Mouse (Mus musculus) liver, embryonic 14.5 days (tissue): ENCODE measurements around the gene Sh3bgrl. TPM values are rescaled to one million over a fixed set of nuclear protein-coding genes. Genes with fewer than 3 reads are reported as not detected.

Source experiments
- ATAC-seq: fragments of 200-750 bp; cut with Nextera tagmentation; 2 replicates; pipeline ENCODE4 v1.8.0; 2017; ENCODE audit warnings: moderate number of reproducible peaks, mild to moderate bottlenecking, moderate library complexity; ENCODE audit not compliant: insufficient read depth
- DNase-seq, 3 experiments: peaks; one replicate each; pipeline ENCODE4 v3.0.0-alpha.2; 2012 to 2013; ENCODE audit warnings: low read depth in 3 of 3, low spot score in 3 of 3
- H3K27ac ChIP-seq: fragments of 300-500 bp; sonication (generic); 2 replicates; pipeline ENCODE4 v1.5.1; 2014; ENCODE audit warnings: moderate library complexity, mild to moderate bottlenecking, control low read depth, inconsistent platforms
- H3K27me3 ChIP-seq: fragments of 300-500 bp; sonication (generic); 2 replicates; pipeline ENCODE4 v1.6.1; 2014; ENCODE audit warnings: mild to moderate bottlenecking, low read length, moderate library complexity; ENCODE audit not compliant: control insufficient read depth, insufficient read depth
- H3K36me3 ChIP-seq: fragments of 300-500 bp; sonication (generic); replicated peaks from 2 replicates; pipeline ENCODE4 v1.6.1; 2014; ENCODE audit warnings: low read depth; ENCODE audit not compliant: control insufficient read depth, insufficient read depth
- H3K4me1 ChIP-seq, 2 experiments: fragments of 200-500 bp in 1 of 2; fragments of 300-500 bp in 1 of 2; sonication (generic) in 1 of 2; replicated peaks; 2 replicates each; pipeline ENCODE4 v1.6.1; 2012 to 2014; ENCODE audit warnings: antibody characterized with exemption in 1 of 2, inconsistent platforms in 1 of 2, low read length in 1 of 2; ENCODE audit not compliant: control insufficient read depth in 2 of 2, insufficient read depth in 2 of 2
- H3K4me2 ChIP-seq: fragments of 300-500 bp; sonication (generic); 2 replicates; pipeline ENCODE4 v1.6.1; 2014; ENCODE audit warnings: low read depth, mild to moderate bottlenecking, control low read depth, moderate library complexity
- H3K4me3 ChIP-seq, 2 experiments: fragments of 200-500 bp in 1 of 2; fragments of 300-500 bp in 1 of 2; sonication (generic) in 1 of 2; 2 replicates each; pipeline ENCODE4 v1.5.1; 2012 to 2014; ENCODE audit warnings: low read depth in 2 of 2, low read length in 2 of 2, mild to moderate bottlenecking in 2 of 2, control low read depth in 1 of 2, inconsistent platforms in 1 of 2, moderate library complexity in 1 of 2; ENCODE audit not compliant: insufficient read depth in 1 of 2
- H3K9ac ChIP-seq: fragments of 300-500 bp; sonication (generic); replicated peaks from 2 replicates; pipeline ENCODE4 v1.6.1; 2014; ENCODE audit warnings: mild to moderate bottlenecking, control low read depth, moderate library complexity
- H3K9me3 ChIP-seq: fragments of 300-500 bp; sonication (generic); 2 replicates; pipeline ENCODE4 v1.6.1; 2016; ENCODE audit warnings: low read length, mixed read lengths; ENCODE audit not compliant: control insufficient read depth
- CTCF ChIP-seq: IDR thresholded peaks from 2 replicates; pipeline ENCODE4 v1.5.1; 2016; ENCODE audit warnings: antibody characterized with exemption, low read depth, control low read depth
- EP300 ChIP-seq: IDR thresholded peaks from 2 replicates; pipeline ENCODE4 v1.6.1; 2016; ENCODE audit warnings: antibody characterized with exemption, low read depth
- WGBS: fragments of 180-500 bp; shearing (Covaris S2); extraction: QIAGEN DNeasy Blood & Tissue Kit; methylation state at CpG from one replicate; pipeline ENCODE4 v1.1.7; 2014; ENCODE audit not compliant: insufficient replicate concordance; 5-methylcytosine and 5-hydroxymethylcytosine counted together
- polyA plus RNA-seq, 2 experiments: library from polyadenylated mRNA; depleted of rRNA in 1 of 2; stranded (reverse) in 1 of 2; unstranded in 1 of 2; fragments of >200 nt; fragmentation: Nextera tagmentation in 1 of 2; extraction: Ambion mirVana in 1 of 2; gene quantifications; 2 replicates each; pipeline versions ENCODE4 v1.2.1 to v1.2.3; 2012 to 2014

Gene Sh3bgrl
- polyA plus RNA-seq, 2 experiments, result 26.0 to 29.9 TPM

- H3K9me3 ChIP-seq, result no peaks in the 10 kb centered on the region
- no peak for DNase-seq
- WGBS, result 44% methylated on average over 1 of the region's 1 CpGs
- H3K4me2 ChIP-seq, result no peak overlapping the region
- H3K4me3 ChIP-seq, result no peak overlapping the region
- no peak overlapping the region for H3K9ac ChIP-seq
- no peaks in the 10 kb centered on the region for H3K27me3 ChIP-seq
- H3K27ac ChIP-seq, result no peak overlapping the region
- no peak for ATAC-seq
- no peaks in the 10 kb centered on the region for H3K36me3 ChIP-seq
- peaks cover 0 to 6% of the 10 kb centered on the region in 2 experiments; a peak in 2 of 4 replicates for H3K4me1 ChIP-seq
- TF ChIP-seq CTCF (no peak), EP300 (no peak)
Measured at GRCm38 (mm10) chrX:109122670-109123069, 27.5 kb downstream of the Sh3bgrl start.

GRCm38 (mm10) chrX:109123762-109124161 is 28.6 kb downstream of the Sh3bgrl start:
- no peak overlapping the region for H3K9ac ChIP-seq
- no peak for TF ChIP-seq EP300

GRCm38 (mm10) chrX:109126847-109127246 is 31.7 kb downstream of the Sh3bgrl start:
- Histone ChIP-seq H3K9ac (no peak overlapping the region), H3K4me1 (peaks cover 0 to 9% of the 10 kb centered on the region in 2 experiments; a peak in 2 of 4 replicates), H3K4me2 (no peak overlapping the region), H3K27me3 (no peaks in the 10 kb centered on the region), H3K27ac (no peak overlapping the region), H3K36me3 (no peaks in the 10 kb centered on the region), H3K4me3 (no peak overlapping the region), H3K9me3 (no peaks in the 10 kb centered on the region)
- TF ChIP-seq EP300, result peak; percentile 22; the same call in 1 of the 2 replicates
- TF ChIP-seq CTCF, result no peak
- WGBS, result 50% methylated on average over 1 of the region's 1 CpGs
- peak; percentile 73; the same call in 1 of the 2 replicates for ATAC-seq
- no peak for DNase-seq

More at GRCm38 (mm10) chrX:109123762-109124161, 28.6 kb downstream of the Sh3bgrl start:
- Histone ChIP-seq H3K27me3 (no peaks in the 10 kb centered on the region), H3K4me1 (peaks cover 0 to 9% of the 10 kb centered on the region in 2 experiments; a peak in 2 of 4 replicates), H3K4me2 (no peak overlapping the region), H3K9me3 (no peaks in the 10 kb centered on the region), H3K4me3 (no peak overlapping the region), H3K27ac (no peak overlapping the region), H3K36me3 (no peaks in the 10 kb centered on the region)
- ATAC-seq (no peak), DNase-seq (no peak)

GRCm38 (mm10) chrX:109127551-109128088 is 32.5 kb downstream of the Sh3bgrl start:
- DNase-seq (no peak), ATAC-seq (no peak; the same call in 1 of the 2 replicates)
- Histone ChIP-seq H3K4me3 (no peak overlapping the region), H3K9me3 (no peaks in the 10 kb centered on the region), H3K4me2 (peak overlapping the region; percentile 9; the same call in 1 of the 2 replicates), H3K27ac (no peak overlapping the region), H3K9ac (no peak overlapping the region), H3K4me1 (peaks cover 0 to 7% of the 10 kb centered on the region in 2 experiments; a peak in 2 of 4 replicates), H3K36me3 (no peaks in the 10 kb centered on the region), H3K27me3 (no peaks in the 10 kb centered on the region)
- TF ChIP-seq EP300 (no peak), CTCF (no peak)
- 54% methylated on average over 7 of the region's 7 CpGs for WGBS

GRCm38 (mm10) chrX:109130066-109130465 is 34.9 kb downstream of the Sh3bgrl start:
- Histone ChIP-seq H3K9me3 (no peaks in the 10 kb centered on the region), H3K4me2 (no peak overlapping the region)
- TF ChIP-seq EP300 (no peak), CTCF (no peak)

More at GRCm38 (mm10) chrX:109130066-109130465, 34.9 kb downstream of the Sh3bgrl start:
- no peak for DNase-seq
- no peak overlapping the region for H3K9ac ChIP-seq
- ATAC-seq, result no peak
- H3K4me1 ChIP-seq, result peaks cover 0 to 7% of the 10 kb centered on the region in 2 experiments; a peak in 2 of 4 replicates
- 75% methylated on average over 1 of the region's 1 CpGs for WGBS
- H3K27me3 ChIP-seq, result no peaks in the 10 kb centered on the region
- no peak overlapping the region for H3K4me3 ChIP-seq
- H3K27ac ChIP-seq, result no peak overlapping the region
- no peaks in the 10 kb centered on the region for H3K36me3 ChIP-seq
